Mouse (Mus musculus) G1E-ER4 (cell line): ENCODE data around the gene Atcay. TPM values are rescaled to one million over a fixed set of nuclear protein-coding genes. Genes with fewer than 3 reads are reported as not detected.

Source experiments
- GATA1 ChIP-seq: IDR thresholded peaks from one replicate; pipeline ENCODE4 v1.8.0; 2012; ENCODE audit warnings: low read length, inconsistent platforms
- polyA plus RNA-seq: library from polyadenylated mRNA; stranded (reverse); fragments of >175 nt; gene quantifications from 2 replicates; pipeline ENCODE4 v1.2.3, GENCODE M21; 2012

The Atcay gene
- polyA plus RNA-seq: not detected in 2 replicates

DNA sequence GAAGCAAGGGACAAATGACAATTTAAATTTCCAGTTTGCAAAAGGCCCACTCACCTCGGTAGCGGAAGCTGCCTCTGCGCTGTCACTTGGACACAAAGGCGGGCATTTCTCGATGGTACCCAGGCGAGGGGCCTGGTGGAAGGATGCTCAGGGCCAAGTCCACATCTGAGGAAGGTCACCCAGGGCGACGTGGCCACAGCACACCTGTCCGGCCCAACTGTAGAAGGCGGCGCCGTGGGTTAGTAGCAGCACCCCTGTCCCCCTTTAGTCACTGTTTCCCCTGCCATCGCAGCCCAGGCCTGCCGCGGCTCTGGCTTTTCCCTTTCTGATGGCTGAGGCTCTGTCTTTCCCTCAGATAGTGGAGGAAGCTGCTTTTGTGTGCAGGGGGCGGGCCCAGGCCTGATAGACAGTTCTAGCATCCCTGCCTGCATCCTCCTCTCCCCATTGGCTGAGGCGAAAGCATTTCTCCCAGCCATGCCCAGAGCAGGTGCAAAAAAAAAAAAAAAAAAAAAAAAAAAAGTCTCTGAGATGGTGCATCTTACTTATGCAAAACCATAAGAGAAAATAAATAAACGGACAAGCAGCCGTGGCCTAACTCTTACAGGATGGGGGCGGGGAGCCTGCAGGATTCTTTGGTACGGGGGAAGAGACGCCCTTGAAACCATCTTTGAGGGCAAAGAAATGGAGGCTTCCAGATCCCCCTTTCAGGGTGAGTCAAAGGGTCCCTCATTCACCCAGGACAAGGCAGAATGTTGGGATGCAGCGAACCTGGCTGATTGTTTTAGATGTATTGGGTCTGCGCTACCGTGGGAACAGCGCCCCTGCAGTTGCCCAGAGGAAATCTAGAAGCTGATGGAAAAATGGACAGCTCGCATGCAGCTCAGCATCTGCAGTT is at the start of gene Atcay:
Gene Atcay, minus strand, starts transcription at position 396 of the 895 bp plus-strand sequence.
- TF ChIP-seq GATA1: no peak

DNA sequence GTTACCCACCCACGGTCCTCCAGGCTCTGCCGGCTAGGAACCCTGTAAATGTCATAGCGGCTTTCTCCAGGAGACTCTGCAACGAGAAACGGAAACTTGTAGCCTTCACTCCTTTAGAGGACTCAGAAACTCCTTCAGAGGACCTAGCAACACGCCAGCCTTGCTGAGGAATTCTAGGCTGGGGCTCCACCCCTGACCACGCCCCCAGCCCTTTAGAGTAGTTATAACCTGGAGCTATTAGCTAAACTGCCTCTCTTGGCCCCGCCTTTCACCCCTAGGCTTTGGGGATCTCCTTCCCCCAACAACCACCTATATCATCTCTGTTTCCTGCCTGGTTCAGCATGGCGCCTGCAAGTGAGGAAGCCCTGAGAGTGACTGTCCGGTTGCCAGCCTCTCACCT is 48.9 kb upstream of the Atcay start:
- TF ChIP-seq GATA1: no peak

DNA sequence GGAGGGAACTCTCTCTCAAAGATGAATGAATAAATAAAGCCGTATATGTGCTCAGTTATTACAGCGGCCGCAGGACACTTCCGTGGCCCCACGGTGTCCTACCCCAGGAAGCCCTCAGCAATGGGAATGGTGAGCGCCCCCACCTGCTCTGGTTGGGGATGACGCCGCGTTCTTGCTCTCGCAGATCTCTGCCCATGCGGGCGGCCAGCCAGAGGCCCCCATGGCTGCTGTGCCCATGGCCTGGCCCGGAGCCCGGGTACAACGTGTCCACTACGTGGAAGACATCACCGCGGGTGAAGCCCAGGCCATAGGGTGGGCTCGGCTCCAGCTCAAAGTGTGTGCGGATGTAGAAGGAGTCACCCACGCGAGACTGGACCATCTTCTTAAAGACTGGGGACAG is 47.0 kb upstream of the Atcay start:
- no peak for TF ChIP-seq GATA1

DNA sequence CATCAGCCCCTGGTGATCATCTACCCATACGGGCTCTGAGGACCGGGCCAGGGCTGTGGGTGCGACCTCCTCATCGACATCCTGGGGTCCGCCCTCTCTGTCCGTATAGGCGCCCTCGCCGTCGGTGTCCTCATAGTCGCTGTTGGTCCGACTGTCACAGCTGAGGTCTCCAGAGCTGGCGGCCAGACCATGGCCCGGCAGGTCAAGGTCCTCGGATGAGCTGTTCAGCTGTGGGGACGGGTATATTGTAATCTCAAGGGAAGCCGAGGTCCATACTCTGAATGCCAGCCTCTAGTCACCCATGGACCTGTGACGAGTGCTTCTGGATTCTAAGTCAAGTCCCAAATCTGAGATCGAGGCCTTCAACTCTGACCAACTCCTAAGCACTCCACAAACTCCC is 43.2 kb upstream of the Atcay start:
- no peak for TF ChIP-seq GATA1

DNA sequence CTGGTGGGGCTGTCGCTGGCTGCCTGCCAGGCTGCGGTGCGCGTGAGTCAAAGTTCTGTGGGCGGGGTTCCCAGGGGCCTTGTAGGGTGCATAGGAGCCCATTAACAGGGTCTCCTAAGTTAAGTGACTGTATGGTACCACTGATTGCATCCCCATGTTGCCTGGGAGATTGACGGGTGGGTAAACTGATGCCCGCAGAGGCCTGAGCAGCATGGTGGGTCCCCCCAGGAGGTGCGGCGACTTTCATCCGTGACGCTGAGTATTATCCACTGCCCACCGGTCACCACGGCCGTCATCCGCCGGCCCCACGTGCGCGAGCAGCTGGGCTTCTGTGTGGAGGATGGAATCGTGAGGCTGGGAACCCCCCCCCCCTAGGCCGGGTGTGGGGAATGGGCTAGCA is 41.7 kb upstream of the Atcay start:
- no peak for TF ChIP-seq GATA1

DNA sequence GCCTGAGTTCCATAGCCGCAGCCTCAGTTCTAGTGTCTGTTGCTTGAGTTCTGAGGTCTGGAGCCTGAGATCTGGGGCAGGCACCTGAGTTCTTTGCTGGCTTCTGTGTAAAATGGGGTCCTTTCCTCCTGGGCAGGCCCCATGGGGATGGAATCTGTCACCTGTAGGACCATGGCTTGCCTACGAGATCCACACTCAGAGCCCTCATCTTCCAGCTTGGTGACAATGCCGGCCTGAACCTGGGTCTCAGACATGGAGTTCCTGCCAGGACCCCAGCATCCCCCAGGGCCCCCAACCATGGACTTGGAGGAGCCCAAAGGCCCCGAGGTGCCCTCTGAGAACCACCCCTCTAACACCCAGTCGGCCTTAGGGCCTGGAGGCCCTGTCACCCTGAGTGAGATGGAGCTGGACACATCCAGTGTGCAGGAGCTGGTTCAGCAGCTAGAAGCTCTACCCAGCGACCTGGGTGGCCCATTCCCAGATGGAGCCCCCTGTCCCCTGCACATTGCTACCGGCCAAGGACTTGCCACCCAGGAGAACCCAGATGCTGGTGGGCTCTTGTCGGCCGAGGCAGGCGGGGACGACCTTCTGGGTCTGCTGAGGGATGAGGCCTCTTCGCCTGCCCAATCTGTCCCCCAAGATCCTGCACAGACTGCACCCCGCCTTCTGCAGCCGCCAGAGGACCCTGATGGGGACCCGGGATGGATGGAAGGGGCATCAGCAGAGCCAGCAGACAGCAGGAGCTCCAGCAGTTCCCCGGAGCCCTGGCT is 38.2 kb upstream of the Atcay start:
- TF ChIP-seq GATA1: no peak

DNA sequence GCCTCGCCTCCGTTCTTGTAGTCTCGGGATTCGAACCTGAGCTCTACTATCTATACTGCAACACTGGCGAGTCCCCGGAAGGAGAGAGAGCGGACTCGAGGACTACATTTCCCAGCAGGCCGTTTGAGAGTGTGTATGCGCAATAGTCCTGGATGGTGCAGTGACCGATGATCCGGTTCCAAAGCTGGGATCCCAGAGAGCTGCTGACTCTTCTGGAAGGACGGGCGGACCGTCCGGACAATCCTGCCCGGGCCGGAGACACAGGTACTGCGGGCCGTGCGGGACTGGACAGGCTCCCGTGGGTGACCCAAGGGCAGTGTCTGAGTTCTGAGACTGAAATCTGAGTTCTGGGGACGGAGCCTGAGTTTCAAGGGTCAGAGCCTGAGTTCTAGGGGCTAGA is 37.4 kb upstream of the Atcay start:
- no peak for TF ChIP-seq GATA1

DNA sequence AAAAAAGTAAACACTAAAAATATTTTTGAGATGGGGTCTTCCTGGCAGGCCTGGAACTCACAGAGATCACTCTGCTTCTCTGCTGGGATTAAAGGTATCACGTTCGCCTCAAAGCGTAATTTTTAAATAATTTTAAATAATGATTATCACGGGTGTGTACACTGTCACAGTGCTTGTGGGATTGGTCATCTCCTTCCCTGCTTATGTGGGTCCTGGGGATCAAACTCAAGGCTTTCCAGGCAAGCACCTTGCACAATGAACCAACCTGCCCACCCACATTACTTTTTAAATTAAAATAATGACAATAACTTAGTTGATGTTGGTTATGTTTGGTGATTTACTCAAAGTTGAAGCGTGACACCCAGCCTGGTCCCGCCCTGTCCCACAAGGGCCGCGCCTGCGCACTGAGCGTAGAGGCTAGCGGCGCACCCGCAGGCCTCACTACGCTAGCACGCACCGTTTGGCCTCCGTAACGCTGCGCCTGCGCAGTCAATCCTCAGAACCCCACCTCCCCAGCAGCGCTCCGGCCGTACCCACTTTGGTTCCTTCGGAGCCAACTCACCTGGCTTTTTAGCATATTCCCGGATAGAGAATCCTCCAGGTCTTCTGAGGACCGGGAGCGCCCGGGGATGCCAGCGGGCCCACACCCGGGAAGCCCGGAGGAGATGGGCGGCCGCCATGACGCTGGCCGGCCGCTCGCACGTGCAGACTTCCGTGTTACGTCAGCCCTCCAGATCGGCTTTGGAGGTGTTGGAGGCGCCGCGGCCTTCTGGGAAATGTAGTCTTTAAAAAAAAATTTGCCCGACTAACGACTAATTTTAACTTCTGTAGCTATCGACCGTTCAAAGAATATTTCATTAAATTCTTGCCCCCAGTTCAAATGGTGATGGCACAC is 35.8 kb upstream of the Atcay start, which contains the start of the genes Mrpl54 and Apba3:
Gene Mrpl54, minus strand, starts transcription at position 724 of the 895 bp plus-strand sequence.
Gene Apba3, plus strand, starts transcription at position 750 of the 895 bp plus-strand sequence.
- TF ChIP-seq GATA1: no peak

DNA sequence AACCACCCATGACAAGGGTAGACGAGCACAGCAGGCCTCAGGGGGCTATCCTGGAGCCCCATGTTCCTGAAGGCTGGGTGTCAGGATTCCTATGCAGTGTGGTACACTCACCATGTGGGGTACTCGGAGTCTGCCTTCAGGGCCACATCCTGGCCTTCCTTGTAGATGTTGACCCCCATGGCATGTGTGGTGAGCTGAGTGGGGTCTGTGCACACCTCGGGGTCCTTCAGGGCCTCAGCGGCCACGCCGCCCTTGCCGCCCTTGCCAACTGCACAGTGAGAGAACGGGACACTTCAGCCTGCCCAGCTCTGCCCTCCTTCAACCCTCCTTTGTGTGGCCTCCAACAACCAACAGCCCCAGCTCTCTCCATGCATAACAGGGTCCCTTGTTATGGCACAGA is 34.9 kb upstream of the Atcay start:
- TF ChIP-seq GATA1: no peak

DNA sequence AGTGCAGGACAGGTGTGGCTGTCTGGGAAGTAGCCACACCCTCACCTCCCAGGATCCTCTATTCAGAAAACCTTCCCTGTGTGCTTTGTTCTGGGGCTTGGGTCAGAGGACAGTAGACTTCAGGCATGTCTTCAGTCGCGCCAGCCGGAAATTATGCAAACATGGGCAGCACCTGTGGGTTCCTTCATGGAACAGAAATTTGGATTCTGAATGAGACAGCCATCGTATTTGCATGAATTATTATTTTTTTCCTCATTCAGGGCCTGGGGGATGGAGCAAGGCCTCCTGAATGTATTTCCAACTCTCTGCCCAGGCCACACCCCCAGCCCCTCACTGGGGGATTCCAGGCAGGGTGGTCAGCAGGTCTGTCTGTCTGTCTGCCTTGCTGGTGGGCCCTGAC is 30.4 kb upstream of the Atcay start:
- TF ChIP-seq GATA1: no peak

DNA sequence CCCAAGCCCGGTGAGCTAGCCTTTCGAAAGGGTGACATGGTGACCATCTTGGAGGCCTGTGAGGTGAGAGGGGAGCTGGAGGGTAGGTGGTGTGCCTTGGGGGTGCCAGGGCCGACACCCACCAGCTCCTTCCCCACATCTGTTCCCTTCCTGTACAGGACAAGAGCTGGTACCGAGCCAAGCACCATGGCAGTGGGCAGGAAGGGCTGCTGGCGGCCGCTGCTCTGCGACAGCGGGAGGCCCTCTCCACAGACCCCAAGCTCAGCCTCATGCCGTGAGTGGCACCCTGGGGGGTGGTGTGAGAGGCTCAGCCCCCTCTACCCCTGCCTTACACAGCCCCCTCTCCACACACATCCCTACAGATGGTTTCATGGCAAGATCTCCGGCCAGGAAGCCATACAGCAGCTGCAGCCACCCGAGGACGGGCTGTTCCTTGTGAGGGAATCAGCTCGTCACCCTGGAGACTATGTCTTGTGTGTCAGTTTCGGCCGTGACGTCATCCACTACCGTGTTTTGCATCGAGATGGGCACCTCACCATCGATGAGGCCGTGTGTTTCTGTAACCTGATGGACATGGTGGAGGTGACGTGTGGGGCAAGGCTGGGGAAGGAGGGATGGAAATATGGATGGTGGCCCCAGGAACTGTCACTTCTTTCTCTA is 28.7 kb upstream of the Atcay start:
- TF ChIP-seq GATA1: no peak

DNA sequence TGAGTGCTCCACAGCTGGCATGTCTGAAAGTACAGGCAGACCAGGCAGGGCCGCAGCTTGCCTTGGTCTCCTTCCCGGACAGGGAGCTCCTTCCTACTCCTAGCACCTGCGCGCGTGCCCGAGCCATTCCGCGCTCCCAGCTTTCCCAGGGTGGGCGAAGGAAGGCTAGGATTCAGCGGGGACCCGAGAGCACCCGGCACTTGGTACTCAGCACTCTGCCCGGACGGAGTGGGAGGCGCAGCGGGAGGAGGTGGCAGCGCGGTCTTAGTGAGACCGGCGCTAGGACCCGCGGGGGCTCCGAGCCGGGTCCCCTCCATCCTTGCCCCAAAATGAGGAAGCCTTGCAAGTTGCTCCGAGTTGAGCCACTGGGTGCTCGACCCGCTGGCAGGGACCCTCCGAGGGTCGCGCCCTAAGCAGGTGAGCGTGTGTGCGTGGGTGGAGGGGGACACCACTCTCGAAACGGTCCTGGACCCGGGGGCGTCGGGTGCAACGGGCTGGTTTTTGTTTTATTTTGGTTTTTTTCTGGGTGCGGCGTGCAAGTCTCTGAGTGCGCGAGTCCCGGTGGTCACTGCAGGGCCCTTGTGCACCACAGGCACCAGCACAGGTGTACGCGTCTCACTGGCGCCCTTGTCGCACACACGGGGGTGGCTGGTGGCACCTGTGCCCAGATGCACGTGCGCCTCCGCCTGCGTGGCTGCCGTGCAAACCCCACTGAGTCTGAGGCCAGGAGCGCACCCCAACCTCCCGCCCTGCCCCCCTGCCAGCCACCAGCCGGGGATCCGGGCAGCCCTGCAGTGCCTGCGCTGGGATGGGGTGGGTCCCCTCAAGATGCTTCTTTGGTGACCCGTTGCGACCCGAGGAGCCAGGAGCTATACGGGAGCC is 26.8 kb upstream of the Atcay start:
- TF ChIP-seq GATA1: no peak

DNA sequence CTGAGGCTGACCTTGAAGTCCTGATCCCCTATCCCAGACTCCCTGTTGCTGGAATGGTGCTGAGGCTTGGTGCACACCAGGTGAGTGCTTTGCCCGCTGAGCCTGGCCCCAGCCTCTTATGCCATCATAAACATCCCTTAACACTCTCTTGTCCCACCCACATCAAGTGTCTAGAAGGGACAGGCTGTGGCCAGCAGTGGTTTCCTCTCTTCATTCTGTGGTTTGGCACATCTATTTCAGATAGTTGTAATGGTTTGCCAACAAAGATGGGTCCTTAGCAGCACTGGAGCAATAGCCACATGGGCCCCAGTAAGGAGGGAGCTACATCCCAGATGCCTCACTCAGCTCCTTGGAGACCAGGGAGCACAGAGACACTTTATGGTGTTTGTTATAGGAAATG is 24.3 kb upstream of the Atcay start:
- no peak for TF ChIP-seq GATA1
